Mouse (Mus musculus): ENCODE measurements at regions not wholly inside any gene's neighbourhood (a gene's known extent, or its start where the extent isn't known, plus 50 kb on each side); places are given as distances from the start of the nearest gene placed in this dataset.
A peak's percentile ranks its signal among the peaks of the same experiment; 100 is the strongest.
"Not testable (repeated sequence)": the region's sequence is repeated elsewhere in the genome, so short reads cannot be mapped to it uniquely, and the experiment has no call there.

GRCm38 (mm10) chrX:19903962-19904930, 155.1 kb upstream of the Chst7 start:
- DNase-seq (ENCODE audit: low spot score in 2 of 2), result peak in 1 of 2 experiments; percentile 8
- intact Hi-C loops (cut with DNase I), result no loop called here

- DNase-seq (ENCODE audit: low spot score in 2 of 2), result no peak
- intact Hi-C loops (cut with DNase I), result no loop called here
Measured at GRCm38 (mm10) chrX:19906646-19907371, 152.6 kb upstream of the Chst7 start.

- DNase-seq (ENCODE audit: low spot score in 2 of 2), result no peak
Measured at GRCm38 (mm10) chrX:19917001-19917400, 142.4 kb upstream of the Chst7 start.

GRCm38 (mm10) chrX:19929376-19929775, 130.0 kb upstream of the Chst7 start:
- intact Hi-C loops (cut with DNase I); DNase-seq (ENCODE audit: low spot score in 2 of 2): not testable (repeated sequence)

More at GRCm38 (mm10) chrX:19917001-19917400, 142.4 kb upstream of the Chst7 start:
- intact Hi-C loops (cut with DNase I), result no loop called here

- DNase-seq (ENCODE audit: low spot score in 2 of 2), result no peak
- intact Hi-C loops (cut with DNase I), result no loop called here
Measured at GRCm38 (mm10) chrX:19929866-19930265, 129.5 kb upstream of the Chst7 start.

GRCm38 (mm10) chrX:19943305-19943704, 116.1 kb upstream of the Chst7 start:
- no peak for DNase-seq (ENCODE audit: low spot score in 2 of 2)
- intact Hi-C loops (cut with DNase I), result no loop called here

All from left cerebral cortex, postnatal 36 days (tissue).